Mouse (Mus musculus) intestine, embryonic 16.5 days (tissue): ENCODE measurements at regions not wholly inside any gene's neighbourhood (a gene's known extent, or its start where the extent isn't known, plus 50 kb on each side); places are given as distances from the start of the nearest gene placed in this dataset.
"Not testable (repeated sequence)": the region's sequence is repeated elsewhere in the genome, so short reads cannot be mapped to it uniquely, and the experiment has no call there.

Experiments used
- ATAC-seq: fragments of 200-750 bp; cut with Nextera tagmentation; 2 replicates; pipeline ENCODE4 v1.8.0; 2017; ENCODE audit warnings: moderate TSS enrichment, moderate library complexity
- H3K27ac ChIP-seq: fragments of 300-500 bp; sonication (generic); 2 replicates; pipeline ENCODE4 v1.5.1; 2014; ENCODE audit warnings: mild to moderate bottlenecking, low read length
- H3K27me3 ChIP-seq: fragments of 300-500 bp; sonication (generic); replicated peaks from 2 replicates; pipeline ENCODE4 v1.6.1; 2014; ENCODE audit warnings: low read length, control low read depth, mixed read lengths; ENCODE audit not compliant: control insufficient read depth, insufficient read depth
- H3K36me3 ChIP-seq: fragments of 300-500 bp; sonication (generic); 2 replicates; pipeline ENCODE4 v1.6.1; 2014; ENCODE audit warnings: low read length, control low read depth; ENCODE audit not compliant: control insufficient read depth, insufficient read depth
- H3K4me1 ChIP-seq: fragments of 300-500 bp; sonication (generic); 2 replicates; pipeline ENCODE4 v1.6.1; 2014; ENCODE audit warnings: low read length, control low read depth, mixed read lengths; ENCODE audit not compliant: control insufficient read depth, insufficient read depth
- H3K4me2 ChIP-seq: fragments of 300-500 bp; sonication (generic); 2 replicates; pipeline ENCODE4 v1.6.1; 2014; ENCODE audit warnings: low read depth, low read length, control low read depth
- H3K4me3 ChIP-seq: fragments of 300-500 bp; sonication (generic); 2 replicates; pipeline ENCODE4 v1.5.1; 2014; ENCODE audit warnings: mild to moderate bottlenecking, low read length
- H3K9ac ChIP-seq: fragments of 300-500 bp; sonication (generic); 2 replicates; pipeline ENCODE4 v1.6.1; 2014; ENCODE audit warnings: low read depth, low read length
- H3K9me3 ChIP-seq: fragments of 300-500 bp; sonication (generic); 2 replicates; pipeline ENCODE4 v1.6.1; 2016; ENCODE audit warnings: low read length, control low read depth; ENCODE audit not compliant: control insufficient read depth
- WGBS: fragments of 180-500 bp; shearing (Covaris S2); extraction: QIAGEN DNeasy Blood & Tissue Kit; methylation state at CpG from one replicate; pipeline ENCODE4 v1.1.7; 2014; 5-methylcytosine and 5-hydroxymethylcytosine counted together

DNA sequence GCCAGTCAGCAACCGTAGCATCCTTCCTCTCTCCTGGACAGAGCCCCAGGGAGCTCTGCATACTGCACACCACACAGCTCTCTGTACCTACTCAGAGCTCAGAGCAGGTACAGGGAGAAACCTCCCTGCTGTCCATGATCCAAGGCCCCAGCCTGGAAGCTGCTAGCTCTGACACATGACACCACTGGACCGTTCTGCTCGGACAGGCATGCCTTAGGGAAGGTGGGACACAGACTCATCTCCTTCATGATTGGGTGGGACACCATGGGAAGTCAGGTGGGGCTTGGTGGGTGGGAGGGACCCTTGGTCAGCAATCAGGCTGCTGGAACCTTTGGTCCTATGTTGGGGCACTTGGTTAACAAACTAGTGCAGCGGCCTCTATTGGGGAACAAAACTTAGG is 124.7 kb upstream of the Rybp start:
- Histone ChIP-seq H3K9ac (no peak overlapping the region), H3K4me3 (no peak overlapping the region), H3K27me3 (no peaks in the 10 kb centered on the region), H3K9me3 (no peaks in the 10 kb centered on the region), H3K4me1 (no peaks in the 10 kb centered on the region), H3K36me3 (no peaks in the 10 kb centered on the region), H3K4me2 (no peak overlapping the region), H3K27ac (no peak overlapping the region)
- WGBS, result 68% methylated on average over 4 of the region's 4 CpGs
- ATAC-seq, result no peak

DNA sequence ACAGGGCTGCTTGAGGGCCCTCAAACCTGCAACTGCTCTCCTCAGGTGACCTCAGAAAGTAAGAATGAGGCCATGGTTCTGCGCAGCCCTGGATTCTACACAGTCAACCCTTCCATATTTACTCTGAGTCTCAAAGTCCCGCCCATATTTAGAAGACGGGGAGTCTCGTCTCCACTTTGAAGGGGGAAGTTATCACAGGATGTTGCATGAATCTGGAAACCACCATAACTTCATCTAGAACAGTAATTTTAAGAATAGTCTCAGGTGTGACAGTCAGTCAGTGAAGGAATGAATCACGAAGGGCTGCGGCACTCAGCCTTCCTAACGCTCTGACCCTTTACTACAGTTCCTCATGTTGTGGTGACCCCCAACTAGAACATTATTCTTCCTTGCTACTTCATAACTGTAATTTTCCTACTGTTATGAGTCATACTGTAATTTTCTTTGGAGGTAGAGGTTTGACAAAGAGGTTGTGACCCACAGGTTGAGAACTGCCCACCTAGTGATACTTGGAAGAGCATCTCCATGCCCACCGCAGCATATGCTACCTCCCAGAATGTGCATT is 122.9 kb upstream of the Rybp start:
- Histone ChIP-seq H3K4me2 (no peak overlapping the region), H3K27me3 (no peaks in the 10 kb centered on the region), H3K4me1 (no peaks in the 10 kb centered on the region), H3K36me3 (no peaks in the 10 kb centered on the region), H3K27ac (no peak overlapping the region), H3K9ac (no peak overlapping the region), H3K9me3 (no peaks in the 10 kb centered on the region), H3K4me3 (no peak overlapping the region)
- 94% methylated on average over 8 of the region's 8 CpGs for WGBS
- ATAC-seq, result no peak

DNA sequence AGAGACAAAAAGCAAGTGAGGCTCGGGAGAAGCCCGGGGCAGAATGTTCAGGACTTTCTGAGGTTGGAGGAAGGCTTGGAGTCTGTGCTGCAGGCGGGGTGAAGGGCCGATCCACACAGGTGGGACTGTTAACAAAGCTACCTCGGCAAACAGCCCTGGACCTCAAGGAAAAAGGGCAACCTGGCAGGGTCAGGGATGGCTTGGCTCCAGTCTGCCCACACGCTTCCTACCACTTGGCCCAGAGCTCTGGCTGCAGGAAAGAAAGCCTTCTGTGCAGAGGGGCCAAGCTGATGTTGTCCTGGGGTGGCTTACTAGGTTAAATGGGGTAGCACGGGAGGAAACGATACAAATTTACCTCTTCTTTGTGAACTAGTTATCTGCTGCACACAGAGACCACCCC is 121.5 kb upstream of the Rybp start:
- H3K9ac ChIP-seq, result no peak overlapping the region
- WGBS, result 77% methylated on average over 8 of the region's 8 CpGs
- ATAC-seq, result no peak
- H3K27me3 ChIP-seq, result no peaks in the 10 kb centered on the region
- H3K27ac ChIP-seq, result no peak overlapping the region
- H3K4me3 ChIP-seq, result no peak overlapping the region
- H3K36me3 ChIP-seq, result no peaks in the 10 kb centered on the region
- H3K9me3 ChIP-seq, result no peaks in the 10 kb centered on the region
- H3K4me1 ChIP-seq, result no peaks in the 10 kb centered on the region
- no peak overlapping the region for H3K4me2 ChIP-seq

DNA sequence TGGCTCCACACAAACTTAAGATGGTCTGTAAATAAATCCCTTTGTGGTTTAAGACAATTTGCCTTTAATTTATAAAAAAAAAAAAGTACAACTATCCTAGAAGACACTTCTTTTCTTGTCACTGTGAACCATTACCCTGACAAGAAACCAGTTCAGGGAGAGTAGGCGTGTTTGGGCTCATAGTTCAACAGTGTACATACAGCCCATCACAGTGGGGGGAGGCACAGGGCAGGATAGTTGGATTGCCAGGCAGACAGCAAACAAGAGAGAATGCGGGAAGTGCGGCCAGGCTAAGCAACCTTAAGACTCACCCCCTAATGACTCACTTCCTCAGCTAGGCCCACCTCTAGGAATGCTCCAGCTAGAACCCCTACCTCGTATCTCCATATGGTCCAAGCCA is 119.2 kb upstream of the Rybp start:
- no peaks in the 10 kb centered on the region for H3K36me3 ChIP-seq

DNA sequence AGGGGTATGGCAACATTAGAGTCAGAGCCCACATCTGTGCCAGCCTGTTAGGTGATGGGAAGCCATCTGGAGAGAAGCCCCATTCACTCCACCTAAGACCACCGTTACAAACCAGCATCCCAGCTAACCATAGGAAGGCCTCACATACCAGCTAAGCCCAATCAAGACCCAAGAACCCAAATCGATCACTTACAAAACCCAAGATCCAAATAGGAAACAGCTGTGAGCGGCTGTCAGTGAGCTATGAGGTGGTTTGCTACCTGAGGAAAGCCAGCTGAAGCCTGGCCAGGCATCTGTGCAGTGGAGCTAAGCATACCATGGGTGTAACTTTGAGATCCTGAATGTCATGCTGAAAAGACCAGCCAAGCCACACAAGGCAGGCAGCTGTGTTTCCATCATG is 116.9 kb upstream of the Rybp start:
- Histone ChIP-seq H3K9ac (no peak overlapping the region), H3K4me2 (no peak overlapping the region), H3K9me3 (no peaks in the 10 kb centered on the region), H3K4me3 (no peak overlapping the region), H3K27me3 (no peaks in the 10 kb centered on the region), H3K36me3 (no peaks in the 10 kb centered on the region), H3K27ac (no peak overlapping the region), H3K4me1 (no peaks in the 10 kb centered on the region)
- WGBS, result 94% methylated on average over 3 of the region's 3 CpGs
- no peak for ATAC-seq

More for the DNA sequence above, 119.2 kb upstream of the Rybp start:
- H3K9ac ChIP-seq, result no peak overlapping the region
- WGBS, result 70% methylated on average over 4 of the region's 4 CpGs
- H3K4me2 ChIP-seq, result no peak overlapping the region
- no peak overlapping the region for H3K27ac ChIP-seq
- no peaks in the 10 kb centered on the region for H3K9me3 ChIP-seq
- H3K27me3 ChIP-seq, result no peaks in the 10 kb centered on the region
- no peaks in the 10 kb centered on the region for H3K4me1 ChIP-seq
- H3K4me3 ChIP-seq, result no peak overlapping the region
- no peak for ATAC-seq

DNA sequence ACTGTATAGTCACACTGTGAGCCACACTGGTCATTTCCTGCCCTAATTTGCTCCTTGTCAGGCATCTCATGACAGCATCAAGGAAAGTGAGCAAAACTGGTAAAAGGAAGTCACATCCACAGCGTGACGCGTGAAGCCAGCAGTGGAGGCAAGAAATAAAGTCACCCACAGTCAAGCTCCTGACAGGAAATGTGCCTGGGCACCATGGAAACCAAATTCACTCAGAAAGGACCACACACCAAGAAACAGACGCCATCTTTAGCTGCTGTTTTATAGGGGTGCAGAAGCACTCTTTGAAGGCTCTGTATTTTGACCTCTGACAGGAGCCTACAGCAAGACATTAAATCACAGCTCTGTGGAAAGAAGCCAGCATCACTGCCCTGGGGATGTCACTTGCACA is 115.4 kb upstream of the Rybp start:
- ATAC-seq, result no peak
- 50% methylated on average over 4 of the region's 4 CpGs for WGBS

DNA sequence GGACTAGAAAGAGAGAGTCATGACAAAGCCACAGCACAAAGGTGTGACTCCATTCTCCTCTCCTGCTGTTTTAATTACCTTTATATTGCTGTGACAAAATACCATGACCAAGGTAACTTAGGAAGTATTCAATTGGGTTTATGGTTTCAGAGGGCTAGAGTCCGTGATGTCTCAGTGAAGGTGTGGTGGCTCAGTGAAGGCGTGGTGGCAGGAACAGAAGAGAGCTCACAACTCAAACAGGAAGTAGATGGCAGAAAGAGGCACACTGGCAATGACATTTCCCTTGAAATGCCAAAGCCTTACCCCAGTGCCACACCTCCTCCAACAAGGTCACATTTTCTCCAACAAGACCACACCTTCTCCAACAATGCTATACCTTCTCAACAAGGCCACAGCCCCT is 114.4 kb upstream of the Rybp start:
- no peaks in the 10 kb centered on the region for H3K27me3 ChIP-seq
- no peaks in the 10 kb centered on the region for H3K4me1 ChIP-seq
- no peak overlapping the region for H3K4me3 ChIP-seq
- H3K27ac ChIP-seq, result no peak overlapping the region
- ATAC-seq, result peak; percentile 33; the same call in 1 of the 2 replicates
- 82% methylated on average over 2 of the region's 2 CpGs for WGBS
- no peaks in the 10 kb centered on the region for H3K9me3 ChIP-seq
- no peak overlapping the region for H3K4me2 ChIP-seq
- H3K9ac ChIP-seq, result no peak overlapping the region
- H3K36me3 ChIP-seq, result no peaks in the 10 kb centered on the region

More for the DNA sequence above, 115.4 kb upstream of the Rybp start:
- Histone ChIP-seq H3K4me2 (no peak overlapping the region), H3K4me1 (no peaks in the 10 kb centered on the region), H3K4me3 (no peak overlapping the region), H3K27ac (no peak overlapping the region), H3K27me3 (no peaks in the 10 kb centered on the region), H3K9ac (no peak overlapping the region), H3K36me3 (no peaks in the 10 kb centered on the region), H3K9me3 (no peaks in the 10 kb centered on the region)

DNA sequence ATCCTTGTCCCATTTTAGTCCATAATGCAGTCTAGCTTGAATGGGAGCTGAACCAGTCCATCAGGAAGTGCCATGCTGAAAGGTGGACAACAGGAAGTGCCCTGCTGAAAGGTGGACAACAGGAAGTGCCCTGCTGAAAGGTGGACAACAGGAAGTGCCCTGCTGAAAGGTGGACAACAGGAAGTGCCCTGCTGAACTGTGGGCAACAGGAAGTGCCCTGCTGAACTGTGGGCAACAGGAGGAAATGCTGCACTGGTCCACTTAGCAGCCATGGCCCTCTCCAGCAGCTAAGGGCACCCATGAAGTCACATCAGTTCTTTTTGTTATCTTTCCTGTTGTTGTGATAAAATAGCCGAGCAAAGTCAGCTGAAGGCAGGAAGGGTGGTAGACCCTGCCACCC is 112.1 kb upstream of the Rybp start:
- H3K9ac ChIP-seq, H3K4me2 ChIP-seq, H3K4me1 ChIP-seq, H3K9me3 ChIP-seq, H3K27ac ChIP-seq, H3K27me3 ChIP-seq, H3K4me3 ChIP-seq, ATAC-seq, H3K36me3 ChIP-seq: not testable (repeated sequence)
- 75% methylated on average over 1 of the region's 1 CpGs for WGBS

DNA sequence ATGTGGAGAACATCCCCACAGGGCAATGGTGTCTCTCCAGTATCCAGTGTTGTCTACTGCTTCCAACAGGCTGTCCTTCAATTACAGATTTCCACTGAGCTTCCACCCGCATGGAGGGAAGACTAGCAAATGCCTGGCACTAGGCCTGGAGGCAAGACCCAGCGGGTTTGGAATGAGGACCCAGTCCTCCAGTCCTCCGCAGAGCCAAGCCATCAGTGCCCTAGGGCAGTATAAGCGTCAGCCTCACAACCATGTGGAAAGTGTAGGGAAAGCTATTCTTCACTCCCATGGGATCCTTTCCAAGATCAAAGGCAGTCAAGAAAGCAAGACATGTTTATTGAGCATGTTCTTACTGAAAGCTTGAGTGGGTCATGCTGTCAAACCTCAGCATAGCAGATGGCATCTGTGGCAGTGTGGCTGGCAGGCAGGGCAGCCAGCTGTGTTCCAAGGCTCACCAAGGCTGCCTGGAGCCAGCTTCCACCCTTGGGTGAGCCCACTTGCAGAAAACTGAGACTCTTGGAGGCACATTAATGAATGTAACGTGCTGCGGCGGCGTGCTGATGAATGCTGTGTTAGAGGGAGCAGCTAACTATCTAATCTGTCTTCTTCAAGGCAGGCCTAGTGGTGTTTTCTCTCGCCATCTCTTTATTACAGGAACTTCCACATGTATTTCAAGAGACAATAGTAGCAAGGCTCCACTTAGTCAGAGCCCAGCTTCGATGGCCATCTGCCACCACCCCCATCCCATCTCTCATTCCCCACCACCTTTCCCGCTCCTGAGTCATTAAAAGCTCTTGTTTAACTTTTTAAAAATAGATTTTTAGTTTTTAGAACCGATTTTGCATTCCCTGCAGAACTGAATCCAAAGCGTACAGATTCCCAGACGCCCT is 109.3 kb upstream of the Rybp start:
- Histone ChIP-seq H3K27me3 (no peaks in the 10 kb centered on the region), H3K36me3 (no peaks in the 10 kb centered on the region), H3K4me1 (no peaks in the 10 kb centered on the region), H3K4me2 (no peak overlapping the region), H3K9ac (no peak overlapping the region), H3K4me3 (no peak overlapping the region), H3K27ac (no peak overlapping the region), H3K9me3 (no peaks in the 10 kb centered on the region; the same call in 1 of the 2 replicates)
- WGBS, result 74% methylated on average over 14 of the region's 14 CpGs
- ATAC-seq, result no peak
